Mouse (Mus musculus) liver, postnatal 0 days (tissue): ENCODE results near the gene Fam181b. TPM values are rescaled to one million over a fixed set of nuclear protein-coding genes. Genes with fewer than 3 reads are reported as not detected.

Experiments
- ATAC-seq: fragments of 200-750 bp; cut with Nextera tagmentation; 2 replicates; pipeline ENCODE4 v1.8.0; 2017; ENCODE audit warnings: mild to moderate bottlenecking, moderate library complexity
- DNase-seq: peaks from one replicate; pipeline ENCODE4 v3.0.0-alpha.2; 2016
- H3K27ac ChIP-seq: fragments of 300-500 bp; sonication (generic); 2 replicates; pipeline ENCODE4 v1.5.1; 2014; ENCODE audit warnings: antibody characterized with exemption, moderate library complexity, mild to moderate bottlenecking, low read depth
- H3K27me3 ChIP-seq: fragments of 300-500 bp; sonication (generic); 2 replicates; pipeline ENCODE4 v1.6.1; 2014; ENCODE audit warnings: low read length, control low read depth, mixed read lengths; ENCODE audit not compliant: insufficient read depth
- H3K36me3 ChIP-seq: fragments of 300-500 bp; sonication (generic); replicated peaks from 2 replicates; pipeline ENCODE4 v1.6.1; 2014; ENCODE audit warnings: mild to moderate bottlenecking, control low read depth, low read length, moderate library complexity, mixed read lengths; ENCODE audit not compliant: insufficient read depth
- H3K4me1 ChIP-seq: fragments of 300-500 bp; sonication (generic); 2 replicates; pipeline ENCODE4 v1.6.1; 2014; ENCODE audit warnings: antibody characterized with exemption, mild to moderate bottlenecking, control low read depth; ENCODE audit not compliant: insufficient read depth
- H3K4me2 ChIP-seq: fragments of 300-500 bp; sonication (generic); 2 replicates; pipeline ENCODE4 v1.6.1; 2014; ENCODE audit warnings: low read depth, mild to moderate bottlenecking, low read length, moderate library complexity, mixed read lengths
- H3K4me3 ChIP-seq: fragments of 300-500 bp; sonication (generic); 2 replicates; pipeline ENCODE4 v1.5.1; 2014; ENCODE audit warnings: low read depth, low read length
- H3K9ac ChIP-seq: fragments of 300-500 bp; sonication (generic); replicated peaks from 2 replicates; pipeline ENCODE4 v1.6.1; 2014; ENCODE audit warnings: mild to moderate bottlenecking, moderate library complexity
- H3K9me3 ChIP-seq: fragments of 300-500 bp; sonication (generic); 2 replicates; pipeline ENCODE4 v1.6.1; 2016; ENCODE audit warnings: mild to moderate bottlenecking, control low read depth, low read length, mixed read lengths
- CTCF ChIP-seq: sonication (generic); IDR thresholded peaks from 2 replicates; pipeline ENCODE4 v1.5.1; 2016; ENCODE audit warnings: antibody characterized with exemption, low read depth
- EP300 ChIP-seq: IDR thresholded peaks from 2 replicates; pipeline ENCODE4 v1.6.1; 2016; ENCODE audit warnings: antibody characterized with exemption, low read depth, mild to moderate bottlenecking
- WGBS: fragments of 180-500 bp; shearing (Covaris S2); extraction: QIAGEN DNeasy Blood & Tissue Kit; methylation state at CpG from one replicate; pipeline ENCODE4 v1.1.7; 2014; ENCODE audit not compliant: insufficient replicate concordance; 5-methylcytosine and 5-hydroxymethylcytosine counted together
- polyA plus RNA-seq: library from polyadenylated mRNA; unstranded; fragments of >200 nt; fragmentation: Nextera tagmentation; extraction: Ambion mirVana; gene quantifications from 2 replicates; pipeline ENCODE4 v1.2.1, GENCODE M21; 2015

The Fam181b gene
- polyA plus RNA-seq = 0.05 and 0.07 TPM in 2 replicates

DNA sequence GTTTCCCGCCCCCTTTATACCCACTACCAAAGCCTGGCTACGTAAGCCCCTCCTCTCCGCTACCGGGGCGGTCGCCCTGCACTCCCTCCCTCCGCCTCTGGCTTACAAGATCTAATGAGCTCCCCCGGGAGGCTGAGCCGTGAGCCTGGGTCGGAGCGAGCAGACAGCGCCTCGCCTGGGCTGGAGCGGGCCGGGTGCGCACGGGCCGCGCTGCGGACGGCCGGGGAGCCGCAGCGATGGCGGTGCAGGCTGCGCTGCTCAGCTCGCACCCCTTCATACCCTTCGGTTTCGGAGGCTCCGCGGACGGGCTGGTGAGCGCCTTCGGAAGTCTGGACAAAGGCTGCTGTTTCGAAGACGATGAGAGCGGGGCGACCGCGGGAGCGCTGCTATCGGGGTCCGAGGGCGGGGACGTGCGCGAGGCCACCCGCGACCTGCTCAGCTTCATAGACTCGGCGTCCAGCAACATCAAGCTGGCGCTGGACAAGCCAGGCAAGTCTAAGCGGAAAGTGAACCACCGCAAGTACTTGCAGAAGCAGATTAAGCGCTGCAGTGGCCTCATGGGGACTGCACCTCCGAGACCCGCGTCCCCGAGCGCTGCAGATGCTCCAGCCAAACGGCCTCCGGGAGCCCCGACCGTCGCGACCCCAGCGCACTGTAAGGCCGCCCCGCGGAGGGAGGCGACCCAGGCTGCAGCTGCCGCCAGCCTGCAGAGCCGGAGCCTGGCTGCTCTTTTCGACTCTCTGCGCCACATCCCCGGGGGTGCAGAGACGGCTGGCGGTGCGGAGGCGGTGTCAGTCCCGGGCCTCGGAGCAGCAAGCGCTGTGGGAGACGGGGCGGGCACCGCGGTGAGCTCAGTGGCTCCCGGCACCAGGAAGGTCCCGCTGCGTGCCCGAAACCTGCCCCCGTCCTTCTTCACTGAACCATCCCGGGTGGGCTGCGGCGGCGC, at the start of gene Fam181b:
Fam181b (plus strand) TSS at position 81 of the 946 bp plus-strand sequence.
- DNase-seq = peak; percentile 27
- peaks cover 5% of the 10 kb centered on the region for H3K4me1 ChIP-seq
- H3K9ac ChIP-seq = no peak within 1 kb of the TSS; the same call in 1 of the 2 replicates
- peak within 1 kb of the TSS; percentile 50 for H3K4me3 ChIP-seq
- TF ChIP-seq CTCF (no peak), EP300 (no peak)
- ATAC-seq = peak; percentile 56
- H3K9me3 ChIP-seq = no peaks in the 10 kb centered on the region
- no peak within 1 kb of the TSS for H3K27ac ChIP-seq
- H3K27me3 ChIP-seq = peaks cover 35% of the 10 kb centered on the region
- peak within 1 kb of the TSS; percentile 75 for H3K4me2 ChIP-seq
- under 1% methylated on average over 96 of the region's 96 CpGs for WGBS
- no peaks in the 10 kb centered on the region for H3K36me3 ChIP-seq

- H3K4me3 ChIP-seq = no peak overlapping the region
- DNase-seq (no peak), ATAC-seq (no peak)
- H3K4me2 ChIP-seq = no peak overlapping the region
- TF ChIP-seq EP300 = no peak
- TF ChIP-seq CTCF = no peak
- no peaks in the 10 kb centered on the region for H3K4me1 ChIP-seq
- no peak overlapping the region for H3K27ac ChIP-seq
- WGBS = 61% methylated on average over 5 of the region's 5 CpGs
- H3K9ac ChIP-seq = no peak overlapping the region
- no peaks in the 10 kb centered on the region for H3K9me3 ChIP-seq
- no peaks in the 10 kb centered on the region for H3K27me3 ChIP-seq
- no peaks in the 10 kb centered on the region for H3K36me3 ChIP-seq
Measured at GRCm38 (mm10) chr7:93037763-93038471, 41.7 kb upstream of the Fam181b start.

GRCm38 (mm10) chr7:93038472-93038828, 41.2 kb upstream of the Fam181b start:
- DNase-seq (no peak), ATAC-seq (no peak)
- 32% methylated on average over 1 of the region's 1 CpGs for WGBS
- Histone ChIP-seq H3K4me3 (no peak overlapping the region), H3K9me3 (no peaks in the 10 kb centered on the region), H3K36me3 (no peaks in the 10 kb centered on the region), H3K27me3 (no peaks in the 10 kb centered on the region), H3K4me1 (no peaks in the 10 kb centered on the region), H3K27ac (no peak overlapping the region), H3K4me2 (no peak overlapping the region), H3K9ac (no peak overlapping the region)
- TF ChIP-seq EP300 = no peak
- no peak for TF ChIP-seq CTCF

DNA sequence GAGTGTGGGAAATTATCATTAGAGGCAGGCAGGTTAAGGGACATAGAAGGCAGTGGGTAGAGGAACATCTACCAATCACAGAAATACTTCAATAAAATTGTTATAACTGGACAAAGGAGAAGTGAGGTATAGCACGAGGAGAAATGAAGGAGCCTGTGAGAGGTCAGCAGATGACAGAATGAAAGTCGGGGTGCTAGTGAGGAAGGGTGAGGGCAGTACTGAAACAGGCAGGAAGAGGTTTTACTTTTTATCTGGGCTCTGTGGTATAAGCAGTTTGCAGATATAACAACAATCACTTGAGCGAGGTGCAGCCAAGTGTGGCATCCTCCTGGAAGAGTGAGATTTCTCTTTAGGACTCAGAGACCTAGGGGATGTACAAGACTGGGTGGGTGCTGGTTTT, 40.1 kb upstream of the Fam181b start:
- H3K27me3 ChIP-seq = no peaks in the 10 kb centered on the region
- H3K9ac ChIP-seq = no peak overlapping the region
- no peak overlapping the region for H3K4me2 ChIP-seq
- no peaks in the 10 kb centered on the region for H3K4me1 ChIP-seq
- H3K9me3 ChIP-seq = no peaks in the 10 kb centered on the region
- WGBS = 33% methylated on average over 3 of the region's 3 CpGs
- DNase-seq (no peak), ATAC-seq (no peak)
- H3K27ac ChIP-seq = no peak overlapping the region
- TF ChIP-seq EP300 (no peak), CTCF (no peak)
- H3K4me3 ChIP-seq = no peak overlapping the region
- no peaks in the 10 kb centered on the region for H3K36me3 ChIP-seq

GRCm38 (mm10) chr7:93044359-93044758, 35.3 kb upstream of the Fam181b start:
- no peak for ATAC-seq
- no peaks in the 10 kb centered on the region for H3K36me3 ChIP-seq
- H3K4me1 ChIP-seq = no peaks in the 10 kb centered on the region

GRCm38 (mm10) chr7:93044788-93045187, 34.9 kb upstream of the Fam181b start:
- TF ChIP-seq EP300 (no peak), CTCF (no peak)
- no peaks in the 10 kb centered on the region for H3K27me3 ChIP-seq
- H3K4me3 ChIP-seq = no peak overlapping the region
- no peak overlapping the region for H3K27ac ChIP-seq
- no peak overlapping the region for H3K4me2 ChIP-seq
- no peaks in the 10 kb centered on the region for H3K36me3 ChIP-seq
- no peak overlapping the region for H3K9ac ChIP-seq
- no peaks in the 10 kb centered on the region for H3K4me1 ChIP-seq
- WGBS = 58% methylated on average over 1 of the region's 1 CpGs
- no peak for ATAC-seq
- DNase-seq = no peak
- no peaks in the 10 kb centered on the region for H3K9me3 ChIP-seq

More at GRCm38 (mm10) chr7:93044359-93044758, 35.3 kb upstream of the Fam181b start:
- no peak overlapping the region for H3K27ac ChIP-seq
- no peak overlapping the region for H3K9ac ChIP-seq
- TF ChIP-seq EP300 (no peak), CTCF (no peak)
- H3K9me3 ChIP-seq = no peaks in the 10 kb centered on the region
- no peak for DNase-seq
- 25% methylated on average over 3 of the region's 3 CpGs for WGBS
- H3K4me2 ChIP-seq = no peak overlapping the region
- H3K27me3 ChIP-seq = no peaks in the 10 kb centered on the region
- no peak overlapping the region for H3K4me3 ChIP-seq
